Mouse (Mus musculus) layer of hippocampus, adult 2 months (tissue): ENCODE measurements around the gene Tmem214. TPM values are rescaled to one million over a fixed set of nuclear protein-coding genes. Genes with fewer than 3 reads are reported as not detected.
"Not testable (repeated sequence)": the region's sequence is repeated elsewhere in the genome, so short reads cannot be mapped to it uniquely, and the experiment has no call there.

Experiments used
- DNase-seq, 2 experiments: peaks; one replicate each; pipeline ENCODE4 v3.0.0; 2022; ENCODE audit warnings: low spot score in 2 of 2
- H3K27ac ChIP-seq: fragments of 200-600 bp; 2 replicates; pipeline ENCODE4 v1.8.1; 2022
- H3K4me3 ChIP-seq: fragments of 200-600 bp; 2 replicates; pipeline ENCODE4 v1.8.1; 2022; ENCODE audit warnings: mild to moderate bottlenecking
- CTCF ChIP-seq: fragments of 200-600 bp; conservative IDR thresholded peaks from 2 replicates; pipeline ENCODE4 v1.8.1; 2022; ENCODE audit warnings: antibody characterized with exemption, mild to moderate bottlenecking, moderate library complexity
- total RNA-seq, 2 experiments: library from RNA; stranded (reverse); gene quantifications; 2 replicates each; pipeline ENCODE4 v1.2.3; 2021

Tmem214 gene
- total RNA-seq, 2 experiments from 2014 or later = 60.8 to 63.2 TPM

GRCm38 (mm10) chr5:30855674-30856073 is 12.1 kb upstream of the Tmem214 start:
- H3K4me3 ChIP-seq = no peak overlapping the region
- no peak overlapping the region for H3K27ac ChIP-seq
- no peak; the same call in 1 of the 2 replicates for TF ChIP-seq CTCF
- DNase-seq = no peak

DNA sequence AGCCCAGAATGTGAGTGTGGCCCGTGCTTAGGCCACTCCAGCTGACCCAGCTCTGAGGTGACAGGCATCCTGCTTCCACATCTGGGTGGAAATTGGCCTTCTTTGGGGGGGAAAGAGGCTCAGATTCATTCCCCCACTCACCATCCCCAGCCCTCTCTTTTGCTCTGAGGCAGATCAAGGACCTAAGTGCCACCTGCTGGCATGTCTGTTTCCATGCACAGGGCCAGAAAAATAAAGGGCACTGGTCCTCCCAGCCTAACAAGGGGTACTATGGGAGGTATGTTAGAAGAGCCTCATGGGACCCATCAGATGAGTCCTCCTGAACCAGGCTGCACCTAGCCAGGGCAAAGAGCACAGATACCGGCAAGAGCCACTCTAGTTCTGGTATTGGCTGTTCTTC is 11.7 kb upstream of the Tmem214 start:
- peak; percentile 46 for TF ChIP-seq CTCF
- Histone ChIP-seq H3K4me3 (no peak overlapping the region), H3K27ac (no peak overlapping the region)
- no peak for DNase-seq

- peak; percentile 28 for TF ChIP-seq CTCF
- Histone ChIP-seq H3K4me3 (no peak overlapping the region), H3K27ac (no peak overlapping the region)
- DNase-seq = no peak
Observed at GRCm38 (mm10) chr5:30863852-30864251, 4.0 kb upstream of the Tmem214 start.

- no peak for TF ChIP-seq CTCF
- Histone ChIP-seq H3K4me3 (no peak overlapping the region), H3K27ac (no peak overlapping the region)
Observed at GRCm38 (mm10) chr5:30864322-30864721, 3.5 kb upstream of the Tmem214 start.

DNA sequence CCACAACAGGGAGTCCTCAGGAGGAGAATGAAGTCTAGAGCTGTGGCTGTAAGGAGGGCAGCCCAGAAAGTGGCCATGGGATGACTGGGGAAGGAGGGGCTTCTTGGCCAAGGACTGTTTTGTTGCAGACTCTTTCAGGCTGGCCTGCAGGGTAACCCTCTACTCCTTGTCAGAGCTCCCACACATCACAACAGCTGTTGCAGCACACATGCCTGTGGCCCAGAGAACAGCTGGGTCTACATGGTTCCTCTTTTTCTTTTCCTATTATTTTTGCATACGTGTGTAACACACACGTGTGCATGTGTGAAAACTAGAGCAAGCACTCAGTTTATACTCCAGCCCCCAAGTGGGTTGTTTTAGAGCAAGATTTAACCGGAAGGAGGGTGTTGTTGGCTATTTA is 941 bp upstream of the Tmem214 start:
- H3K27ac ChIP-seq = no peak overlapping the region
- no peak overlapping the region for H3K4me3 ChIP-seq
- DNase-seq = no peak
- TF ChIP-seq CTCF = no peak

More at GRCm38 (mm10) chr5:30864322-30864721, 3.5 kb upstream of the Tmem214 start:
- DNase-seq = no peak

DNA sequence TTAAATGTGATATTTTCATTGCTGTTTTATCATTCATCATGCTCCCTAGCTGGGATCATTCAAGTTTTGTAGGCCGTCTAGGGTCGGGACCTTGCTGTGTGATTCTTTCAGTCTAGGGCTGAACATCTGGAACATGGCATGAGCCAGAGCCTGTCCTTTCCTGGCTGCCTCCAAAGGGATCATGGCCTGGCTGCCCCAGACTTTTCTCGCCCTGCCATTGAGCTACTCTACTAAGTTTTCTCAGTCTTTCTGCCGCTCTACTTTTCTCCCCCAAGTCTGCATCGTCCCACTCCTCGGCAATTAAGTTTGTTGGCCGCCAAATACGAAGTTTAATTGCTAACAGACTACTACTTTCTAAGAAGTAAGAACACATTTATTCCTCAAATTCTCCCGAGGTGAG is 1.2 kb downstream of the Tmem214 start:
- no peak for DNase-seq
- Histone ChIP-seq H3K4me3 (peak overlapping the region; percentile 89), H3K27ac (peak overlapping the region; percentile 93)
- no peak for TF ChIP-seq CTCF

DNA sequence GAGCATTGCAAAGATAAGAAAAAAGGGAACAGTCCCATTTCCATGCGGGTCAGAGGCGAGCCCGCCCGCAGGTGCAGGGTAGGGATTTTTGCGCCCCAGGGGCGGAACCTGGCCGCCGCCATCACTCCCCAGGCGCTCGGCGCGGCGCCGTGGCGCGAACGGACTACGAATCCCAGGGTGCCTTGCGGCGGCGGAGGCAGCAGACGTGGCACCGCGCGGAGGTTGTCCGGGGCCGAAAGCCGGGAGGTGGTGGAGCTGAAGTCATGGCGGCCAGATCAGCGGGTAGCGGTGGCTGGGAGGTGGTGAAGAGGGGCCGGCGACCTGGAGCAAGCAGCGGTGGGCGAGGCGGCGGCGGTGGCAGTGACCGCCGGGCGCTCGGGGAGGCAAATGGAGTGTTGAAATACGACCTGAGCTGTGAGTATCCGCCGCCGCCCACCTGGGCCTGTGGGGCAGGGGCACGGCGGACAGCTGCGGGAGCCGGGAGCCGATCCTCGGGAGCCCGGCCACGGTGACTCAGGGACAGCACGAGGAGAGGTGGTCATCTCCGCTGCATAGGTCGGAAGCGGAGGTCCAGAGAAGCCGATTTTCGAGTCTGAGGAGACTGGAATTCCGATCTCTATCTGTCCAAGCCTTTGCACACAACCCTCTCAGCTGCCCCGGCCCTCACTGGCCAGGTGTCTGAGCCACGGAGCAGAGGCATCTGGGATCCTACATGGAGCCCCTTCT is 1.8 kb downstream of the Tmem214 start:
- Histone ChIP-seq H3K4me3 (peak overlapping the region; percentile 89), H3K27ac (peak overlapping the region; percentile 93)
- DNase-seq = peak; percentile 91 to 94
- TF ChIP-seq CTCF = no peak

GRCm38 (mm10) chr5:30870131-30870406 is 2.3 kb downstream of the Tmem214 start:
- TF ChIP-seq CTCF = no peak
- Histone ChIP-seq H3K4me3 (peak overlapping the region; percentile 89), H3K27ac (peak overlapping the region; percentile 93)
- DNase-seq = no peak

GRCm38 (mm10) chr5:30872574-30872973 is 4.8 kb downstream of the Tmem214 start:
- DNase-seq = no peak
- Histone ChIP-seq H3K4me3 (no peak overlapping the region), H3K27ac (no peak overlapping the region)
- TF ChIP-seq CTCF = no peak

- TF ChIP-seq CTCF = no peak
- Histone ChIP-seq H3K4me3 (no peak overlapping the region), H3K27ac (no peak overlapping the region)
- DNase-seq = no peak
Observed at GRCm38 (mm10) chr5:30874365-30874764, 6.6 kb downstream of the Tmem214 start.

DNA sequence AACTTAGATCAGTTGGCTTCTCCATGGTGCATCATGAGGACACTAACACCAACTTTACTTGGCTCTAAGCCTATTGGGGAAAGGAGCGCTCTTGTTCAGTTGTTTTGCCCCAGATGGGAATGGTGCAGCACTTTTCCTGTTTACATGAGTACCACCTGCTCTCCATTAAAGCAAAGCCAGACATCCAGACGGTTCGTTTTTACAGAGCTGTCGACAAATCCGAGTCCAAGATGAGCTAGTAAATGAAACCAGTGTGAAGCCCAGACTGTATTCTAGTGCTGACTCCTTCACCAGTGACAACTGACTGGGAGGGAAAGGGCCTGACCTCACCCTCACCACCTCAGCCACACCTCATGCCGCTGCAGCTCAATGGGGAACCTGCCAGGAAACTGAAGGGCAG is 10.8 kb downstream of the Tmem214 start:
- no peak for TF ChIP-seq CTCF
- no peak overlapping the region for H3K27ac ChIP-seq
- DNase-seq = peak; percentile 45 to 73
- H3K4me3 ChIP-seq = no peak overlapping the region

DNA sequence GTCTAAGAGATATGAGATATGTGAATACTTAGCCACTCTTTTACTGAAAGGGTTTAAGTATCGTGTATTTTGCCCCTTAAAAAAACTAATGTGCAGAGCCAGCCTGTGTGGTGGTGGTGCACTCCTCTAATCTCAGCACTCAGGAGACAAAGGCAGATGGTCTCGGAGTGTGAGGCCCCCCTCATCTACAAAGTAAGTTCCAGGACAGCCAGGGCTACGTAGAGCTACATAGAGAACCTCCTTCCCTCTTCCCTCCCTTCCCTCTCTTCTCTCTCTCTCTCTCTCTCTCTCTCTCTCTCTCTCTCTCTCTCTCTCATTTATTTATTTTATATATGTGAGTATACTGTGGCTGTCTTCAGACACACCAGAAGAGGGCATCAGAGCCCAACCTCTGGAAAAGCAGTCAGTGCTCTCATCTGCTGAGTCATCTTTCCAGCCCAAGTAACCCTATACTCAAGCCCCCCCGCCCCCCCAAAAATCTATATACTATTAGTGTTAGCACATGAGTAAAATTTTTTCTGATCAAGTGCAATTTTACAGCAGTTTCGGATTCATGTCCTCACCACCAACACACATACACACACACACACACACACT is 11.6 kb downstream of the Tmem214 start:
- TF ChIP-seq CTCF = peak; percentile 40
- no peak for DNase-seq
- no peak overlapping the region for H3K27ac ChIP-seq
- H3K4me3 ChIP-seq = no peak overlapping the region

DNA sequence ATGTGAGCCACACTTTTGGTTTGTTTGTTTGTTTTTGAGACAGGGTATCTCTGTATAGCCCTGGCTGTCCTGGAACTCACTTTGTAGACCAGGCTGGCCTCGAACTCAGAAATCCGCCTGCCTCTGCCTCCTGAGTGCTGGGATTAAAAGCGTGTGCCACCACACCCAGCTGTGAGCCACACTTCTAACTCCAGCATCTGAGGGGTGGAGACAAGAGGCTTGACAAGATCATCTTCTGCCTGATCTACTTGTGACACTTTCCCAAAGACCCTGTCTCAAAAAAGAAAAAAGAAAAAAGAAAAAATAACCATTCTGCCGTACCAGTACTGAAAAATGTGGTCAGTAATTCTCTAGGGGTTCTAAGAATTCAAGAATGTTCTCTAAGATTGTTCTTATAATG is 14.0 kb downstream of the Tmem214 start:
- not testable (repeated sequence) for H3K4me3 ChIP-seq, DNase-seq, H3K27ac ChIP-seq

GRCm38 (mm10) chr5:30886209-30886608 is 18.4 kb downstream of the Tmem214 start:
- TF ChIP-seq CTCF = no peak
- DNase-seq = no peak
- Histone ChIP-seq H3K4me3 (no peak overlapping the region), H3K27ac (no peak overlapping the region)
